Mouse (Mus musculus) midbrain, embryonic 12.5 days (tissue): ENCODE measurements at regions not wholly inside any gene's neighbourhood (a gene's known extent, or its start where the extent isn't known, plus 50 kb on each side); places are given as distances from the start of the nearest gene placed in this dataset.

ENCODE experiments used
- ATAC-seq: fragments of 200-750 bp; cut with Nextera tagmentation; 2 replicates; pipeline ENCODE4 v1.8.0; 2017; ENCODE audit warnings: low read depth, moderate TSS enrichment, moderate library complexity; ENCODE audit not compliant: low FRiP score
- H3K27ac ChIP-seq: fragments of 300-500 bp; sonication (generic); replicated peaks from 2 replicates; pipeline ENCODE4 v1.5.1; 2016; ENCODE audit warnings: mild to moderate bottlenecking
- H3K27me3 ChIP-seq: fragments of 300-500 bp; sonication (generic); 2 replicates; pipeline ENCODE4 v1.6.1; 2016; ENCODE audit warnings: mild to moderate bottlenecking
- H3K36me3 ChIP-seq: fragments of 300-500 bp; sonication (generic); 2 replicates; pipeline ENCODE4 v1.6.1; 2016
- H3K4me1 ChIP-seq: fragments of 300-500 bp; sonication (generic); 2 replicates; pipeline ENCODE4 v1.6.1; 2016
- H3K4me2 ChIP-seq: fragments of 300-500 bp; sonication (generic); replicated peaks from 2 replicates; pipeline ENCODE4 v1.6.1; 2016; ENCODE audit warnings: mild to moderate bottlenecking, moderate library complexity
- H3K4me3 ChIP-seq: fragments of 300-500 bp; sonication (generic); 2 replicates; pipeline ENCODE4 v1.5.1; 2016; ENCODE audit warnings: mild to moderate bottlenecking
- H3K9ac ChIP-seq: fragments of 300-500 bp; sonication (generic); replicated peaks from 2 replicates; pipeline ENCODE4 v1.6.1; 2016; ENCODE audit warnings: mild to moderate bottlenecking, moderate library complexity
- H3K9me3 ChIP-seq: fragments of 300-500 bp; sonication (generic); 2 replicates; pipeline ENCODE4 v1.6.1; 2016; ENCODE audit warnings: mild to moderate bottlenecking
- WGBS: fragments of 180-500 bp; shearing (Covaris S2); methylation state at CpG from one replicate; pipeline ENCODE4 v1.1.7; 2016; 5-methylcytosine and 5-hydroxymethylcytosine counted together

GRCm38 (mm10) chr6:25237021-25237420 lies 280.9 kb upstream of the Tmem229a start:
- no peaks in the 10 kb centered on the region for H3K27me3 ChIP-seq
- no peak overlapping the region for H3K4me3 ChIP-seq
- peak; percentile 56 for ATAC-seq
- H3K9me3 ChIP-seq = no peaks in the 10 kb centered on the region
- H3K4me1 ChIP-seq = no peaks in the 10 kb centered on the region
- no peak overlapping the region for H3K9ac ChIP-seq
- no peak overlapping the region for H3K4me2 ChIP-seq
- no peaks in the 10 kb centered on the region for H3K36me3 ChIP-seq
- WGBS = 83% methylated on average over 2 of the region's 2 CpGs
- no peak overlapping the region for H3K27ac ChIP-seq

GRCm38 (mm10) chr6:25236616-25237015 lies 280.5 kb upstream of the Tmem229a start:
- Histone ChIP-seq H3K4me3 (no peak overlapping the region), H3K36me3 (no peaks in the 10 kb centered on the region), H3K27ac (no peak overlapping the region), H3K9me3 (no peaks in the 10 kb centered on the region), H3K27me3 (no peaks in the 10 kb centered on the region), H3K4me2 (no peak overlapping the region), H3K9ac (no peak overlapping the region), H3K4me1 (no peaks in the 10 kb centered on the region)
- ATAC-seq = peak; percentile 87
- WGBS = 73% methylated on average over 3 of the region's 3 CpGs
